Mouse (Mus musculus): ENCODE measurements around the gene Cers1.

Cers1 gene

GRCm38 (mm10) chr8:70315624-70316510, at the start of gene Cers1:
Gene Cers1 (plus strand): TSS chr8:70315775.
- no peak for DNase-seq (ENCODE audit: low read depth)

GRCm38 (mm10) chr8:70267674-70268073, 47.9 kb upstream of the Cers1 start:
- no peak for DNase-seq (ENCODE audit: low read depth)

- DNase-seq (ENCODE audit: low read depth): no peak
Observed at GRCm38 (mm10) chr8:70268311-70268710, 47.3 kb upstream of the Cers1 start.

GRCm38 (mm10) chr8:70268799-70269565, 46.6 kb upstream of the Cers1 start:
- no peak for DNase-seq (ENCODE audit: low read depth)

- DNase-seq (ENCODE audit: low read depth): no peak
Observed at GRCm38 (mm10) chr8:70272949-70273348, 42.6 kb upstream of the Cers1 start.

- no peak for DNase-seq (ENCODE audit: low read depth)
Observed at GRCm38 (mm10) chr8:70274350-70274749, 41.2 kb upstream of the Cers1 start.

GRCm38 (mm10) chr8:70276476-70276875, 39.1 kb upstream of the Cers1 start:
- no peak for DNase-seq (ENCODE audit: low read depth)

- DNase-seq (ENCODE audit: low read depth): no peak
Observed at GRCm38 (mm10) chr8:70278175-70278574, 37.4 kb upstream of the Cers1 start.

GRCm38 (mm10) chr8:70279266-70279665, 36.3 kb upstream of the Cers1 start:
- DNase-seq (ENCODE audit: low read depth): no peak

- no peak for DNase-seq (ENCODE audit: low read depth)
Observed at GRCm38 (mm10) chr8:70281001-70281400, 34.6 kb upstream of the Cers1 start.

GRCm38 (mm10) chr8:70282603-70283135, 32.9 kb upstream of the Cers1 start, which contains the start of gene Homer3:
Gene Homer3 (plus strand): TSS chr8:70282827.
- peak; percentile 61 for DNase-seq (ENCODE audit: low read depth)

- DNase-seq (ENCODE audit: low read depth): no peak
Observed at GRCm38 (mm10) chr8:70283136-70284077, 32.2 kb upstream of the Cers1 start.

GRCm38 (mm10) chr8:70284421-70284820, 31.2 kb upstream of the Cers1 start:
- DNase-seq (ENCODE audit: low read depth): no peak

GRCm38 (mm10) chr8:70285304-70285703, 30.3 kb upstream of the Cers1 start:
- DNase-seq (ENCODE audit: low read depth): no peak

GRCm38 (mm10) chr8:70286737-70287136, 28.8 kb upstream of the Cers1 start:
- DNase-seq (ENCODE audit: low read depth): no peak

GRCm38 (mm10) chr8:70293988-70294405, 21.6 kb upstream of the Cers1 start:
- DNase-seq (ENCODE audit: low read depth): peak; percentile 70

GRCm38 (mm10) chr8:70300881-70301280, 14.7 kb upstream of the Cers1 start:
- no peak for DNase-seq (ENCODE audit: low read depth)

GRCm38 (mm10) chr8:70302358-70302890, 13.2 kb upstream of the Cers1 start, which contains the start of the genes Ddx49 and Cope:
Gene Ddx49 (minus strand): TSS chr8:70302489.
Gene Cope (plus strand): TSS chr8:70302518.
- DNase-seq (ENCODE audit: low read depth): peak; percentile 86

GRCm38 (mm10) chr8:70302901-70303300, 12.7 kb upstream of the Cers1 start:
- DNase-seq (ENCODE audit: low read depth): no peak

- DNase-seq (ENCODE audit: low read depth): no peak
Observed at GRCm38 (mm10) chr8:70309311-70309710, 6.3 kb upstream of the Cers1 start.

GRCm38 (mm10) chr8:70313399-70313798, 2.2 kb upstream of the Cers1 start:
- no peak for DNase-seq (ENCODE audit: low read depth)

Measured in fibroblast of lung, adult 2 months (primary cell).